Mouse (Mus musculus) limb, embryonic 11.5 days (tissue): ENCODE data around the gene Tmem28. TPM values are rescaled to one million over a fixed set of nuclear protein-coding genes. Genes with fewer than 3 reads are reported as not detected.

Experiments
- ATAC-seq: fragments of 200-750 bp; cut with Nextera tagmentation; 2 replicates; pipeline ENCODE4 v1.8.0; 2017; ENCODE audit warnings: low read depth; ENCODE audit not compliant: insufficient number of reproducible peaks, low FRiP score, low TSS enrichment
- DNase-seq: peaks from one replicate; pipeline ENCODE4 v3.0.0-alpha.2; 2015; ENCODE audit warnings: low spot score
- H3K27ac ChIP-seq: fragments of 300-500 bp; sonication (generic); replicated peaks from 2 replicates; pipeline ENCODE4 v1.5.1; 2014; ENCODE audit warnings: low read depth, mild to moderate bottlenecking, low read length
- H3K27me3 ChIP-seq: fragments of 300-500 bp; sonication (generic); 2 replicates; pipeline ENCODE4 v1.6.1; 2014; ENCODE audit warnings: mild to moderate bottlenecking, low read length, mixed read lengths; ENCODE audit not compliant: control insufficient read depth, insufficient read depth
- H3K36me3 ChIP-seq: fragments of 300-500 bp; sonication (generic); 2 replicates; pipeline ENCODE4 v1.6.1; 2014; ENCODE audit warnings: mild to moderate bottlenecking, low read length, moderate library complexity, mixed read lengths; ENCODE audit not compliant: control insufficient read depth, insufficient read depth
- H3K4me1 ChIP-seq: fragments of 300-500 bp; sonication (generic); 2 replicates; pipeline ENCODE4 v1.6.1; 2014; ENCODE audit warnings: low read length, mixed read lengths; ENCODE audit not compliant: control insufficient read depth, insufficient read depth
- H3K4me2 ChIP-seq: fragments of 300-500 bp; sonication (generic); 2 replicates; pipeline ENCODE4 v1.6.1; 2014; ENCODE audit warnings: low read depth, mild to moderate bottlenecking, moderate library complexity; ENCODE audit not compliant: severe bottlenecking
- H3K4me3 ChIP-seq: fragments of 300-500 bp; sonication (generic); 2 replicates; pipeline ENCODE4 v1.5.1; 2014; ENCODE audit warnings: low read depth, low read length
- H3K9ac ChIP-seq: fragments of 300-500 bp; sonication (generic); 2 replicates; pipeline ENCODE4 v1.6.1; 2014; ENCODE audit warnings: mild to moderate bottlenecking, low read length
- H3K9me3 ChIP-seq: fragments of 300-500 bp; sonication (generic); 2 replicates; pipeline ENCODE4 v1.6.1; 2016; ENCODE audit warnings: low read length; ENCODE audit not compliant: control insufficient read depth
- WGBS: fragments of 180-500 bp; shearing (Covaris S2); extraction: QIAGEN DNeasy Blood & Tissue Kit; methylation state at CpG from one replicate; pipeline ENCODE4 v1.1.7; 2014; 5-methylcytosine and 5-hydroxymethylcytosine counted together
- polyA plus RNA-seq: library from polyadenylated mRNA; unstranded; fragments of >200 nt; fragmentation: Nextera tagmentation; extraction: Ambion mirVana; gene quantifications from 2 replicates; pipeline ENCODE4 v1.2.1, GENCODE M21; 2014

Gene Tmem28
- polyA plus RNA-seq, 1 experiment from 2014 or later: 0.11 TPM

DNA sequence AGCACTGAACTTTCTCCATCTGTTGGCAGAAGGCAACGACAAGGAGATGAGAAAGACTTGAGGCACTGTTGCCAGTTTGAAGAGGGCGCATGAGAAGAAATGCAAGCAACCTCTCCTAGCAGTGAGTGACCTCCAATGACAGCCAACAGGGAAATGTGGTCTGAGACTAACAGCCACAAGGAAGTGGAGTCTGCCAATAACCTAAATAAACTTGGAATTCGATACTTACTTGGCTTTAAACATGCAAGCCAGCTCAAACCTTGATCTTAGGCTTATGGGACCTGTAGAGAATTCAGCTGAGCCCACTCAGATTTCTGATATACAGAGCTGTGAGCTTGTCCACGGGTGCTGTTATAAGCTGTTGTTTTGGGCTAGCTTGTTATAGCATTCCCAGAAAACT lies 51.4 kb downstream of the Tmem28 start:
- Histone ChIP-seq H3K36me3 (no peaks in the 10 kb centered on the region), H3K9ac (no peak overlapping the region), H3K4me3 (no peak overlapping the region), H3K27me3 (peaks cover 5% of the 10 kb centered on the region; the same call in 1 of the 2 replicates), H3K4me1 (no peaks in the 10 kb centered on the region), H3K9me3 (no peaks in the 10 kb centered on the region), H3K27ac (no peak overlapping the region), H3K4me2 (no peak overlapping the region)
- 67% methylated on average over 4 of the region's 4 CpGs for WGBS
- no peak for DNase-seq
- no peak for ATAC-seq

DNA sequence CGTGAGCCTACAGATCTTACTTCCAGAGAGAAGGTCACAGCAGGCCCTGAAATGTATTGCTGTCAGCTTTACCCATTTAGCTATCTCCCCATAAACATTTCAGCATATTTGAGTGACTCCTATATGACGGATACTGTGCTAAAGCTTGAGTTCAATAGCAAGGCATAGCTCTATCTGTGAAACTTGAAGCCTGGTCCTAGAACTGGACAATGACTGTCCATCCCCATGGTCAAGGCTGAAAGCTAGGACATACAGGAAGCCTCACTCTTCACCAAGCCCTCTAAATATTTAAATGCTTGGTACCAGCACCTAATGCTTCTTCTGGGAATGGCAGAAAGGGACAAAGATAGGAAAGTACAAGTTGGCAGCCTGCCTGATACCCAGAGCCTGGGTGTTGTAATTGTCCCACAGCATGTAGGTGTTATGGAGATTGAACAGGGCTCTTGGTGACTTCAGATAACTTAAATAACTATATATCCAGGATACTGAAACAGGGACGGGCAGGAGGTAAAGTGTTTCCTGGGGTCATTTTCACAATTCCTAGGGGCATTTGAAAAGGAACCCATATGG lies 51.9 kb downstream of the Tmem28 start:
- no peaks in the 10 kb centered on the region for H3K4me1 ChIP-seq
- no peak overlapping the region for H3K27ac ChIP-seq
- H3K4me2 ChIP-seq: no peak overlapping the region
- no peaks in the 10 kb centered on the region for H3K9me3 ChIP-seq
- WGBS: 79% methylated on average over 3 of the region's 3 CpGs
- DNase-seq (no peak), ATAC-seq (no peak)
- H3K36me3 ChIP-seq: no peaks in the 10 kb centered on the region
- H3K4me3 ChIP-seq: no peak overlapping the region
- no peak overlapping the region for H3K9ac ChIP-seq
- H3K27me3 ChIP-seq: peaks cover 5% of the 10 kb centered on the region

DNA sequence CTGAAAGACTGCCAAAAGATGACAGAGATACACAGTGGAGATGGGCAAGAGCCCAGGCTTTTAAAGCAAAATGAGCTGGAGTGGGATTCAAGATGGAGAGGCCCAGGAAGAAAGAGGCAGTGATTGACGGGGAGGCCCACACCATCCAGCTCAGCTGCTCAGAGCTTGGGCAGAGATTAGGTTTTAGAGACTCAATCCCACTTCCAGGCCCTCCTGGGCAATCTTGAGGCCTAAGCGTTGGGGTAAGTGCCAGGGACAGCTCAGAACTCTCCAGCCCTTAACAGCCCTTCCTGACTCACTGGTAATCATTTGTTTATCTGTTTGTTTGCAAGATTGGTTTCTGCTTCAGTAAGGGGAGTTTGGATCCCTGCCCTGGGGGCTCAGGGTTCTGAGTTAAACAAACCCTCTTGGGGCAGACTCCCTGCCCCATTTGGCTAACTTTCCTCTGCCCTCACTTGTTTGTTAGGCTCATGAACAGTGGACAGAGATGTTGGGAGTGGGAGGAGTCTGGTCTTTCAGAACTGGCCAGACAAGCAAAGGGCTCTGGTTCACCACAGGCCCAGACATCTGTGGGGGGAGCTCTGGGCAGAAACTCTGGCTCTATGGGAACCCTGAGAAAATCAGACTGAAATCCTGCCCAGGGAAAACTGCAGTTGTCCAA lies 52.6 kb downstream of the Tmem28 start:
- Histone ChIP-seq H3K9ac (no peak overlapping the region), H3K36me3 (no peaks in the 10 kb centered on the region), H3K4me2 (no peak overlapping the region), H3K9me3 (no peaks in the 10 kb centered on the region), H3K27me3 (peaks cover 5% of the 10 kb centered on the region), H3K4me3 (no peak overlapping the region), H3K4me1 (no peaks in the 10 kb centered on the region), H3K27ac (no peak overlapping the region)
- ATAC-seq (no peak), DNase-seq (no peak)
- 61% methylated on average over 2 of the region's 2 CpGs for WGBS

DNA sequence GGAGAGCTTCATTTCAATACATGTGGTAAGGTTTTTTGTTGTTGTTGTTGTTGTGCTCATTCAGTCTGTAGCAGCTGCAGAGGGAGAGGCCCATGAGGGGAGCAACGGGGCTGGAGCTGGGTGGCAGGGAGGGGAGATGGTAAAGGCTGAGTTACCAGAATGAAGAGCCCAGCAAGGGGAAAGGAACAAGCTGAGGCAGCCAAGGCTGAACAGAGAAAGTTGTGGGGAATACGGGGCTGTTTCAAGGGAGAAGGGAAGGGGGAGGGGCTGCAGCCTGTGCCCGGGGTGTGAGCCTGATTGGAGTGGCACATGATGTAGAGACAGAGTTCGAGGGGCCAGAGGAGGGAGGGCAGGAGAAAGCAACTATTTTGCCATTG lies 53.1 kb downstream of the Tmem28 start:
- H3K27ac ChIP-seq: no peak overlapping the region
- 45% methylated on average over 4 of the region's 4 CpGs for WGBS

DNA sequence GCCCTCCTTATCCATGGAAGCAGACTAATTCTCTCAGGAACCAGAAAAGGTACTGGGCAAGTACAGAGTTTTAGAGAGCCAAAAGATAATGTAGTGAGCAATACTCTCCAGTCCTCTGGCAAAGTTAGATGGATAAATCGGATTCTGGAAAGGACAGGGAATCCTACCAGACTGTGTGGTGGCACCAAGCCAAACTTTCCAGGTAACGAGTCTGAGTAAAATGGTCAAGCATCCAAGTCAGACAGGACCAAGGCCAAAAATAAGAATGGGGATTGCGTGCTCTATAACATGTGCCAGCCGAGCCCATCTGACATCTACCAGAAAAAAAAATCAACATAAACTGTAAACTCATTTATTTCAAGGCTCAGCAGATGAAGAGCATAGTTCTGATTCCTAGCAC lies 56.0 kb downstream of the Tmem28 start:
- no peaks in the 10 kb centered on the region for H3K36me3 ChIP-seq
- no peak overlapping the region for H3K4me2 ChIP-seq
- H3K9ac ChIP-seq: no peak overlapping the region
- DNase-seq (no peak), ATAC-seq (no peak)
- H3K9me3 ChIP-seq: no peaks in the 10 kb centered on the region
- no peak overlapping the region for H3K27ac ChIP-seq
- WGBS: 90% methylated on average over 4 of the region's 4 CpGs
- H3K4me3 ChIP-seq: no peak overlapping the region
- H3K4me1 ChIP-seq: no peaks in the 10 kb centered on the region
- peaks cover 5% of the 10 kb centered on the region for H3K27me3 ChIP-seq

More for the DNA sequence above, 53.1 kb downstream of the Tmem28 start:
- ATAC-seq (no peak), DNase-seq (no peak)
- Histone ChIP-seq H3K9ac (no peak overlapping the region), H3K4me3 (no peak overlapping the region), H3K36me3 (no peaks in the 10 kb centered on the region), H3K4me1 (no peaks in the 10 kb centered on the region), H3K9me3 (no peaks in the 10 kb centered on the region), H3K27me3 (peaks cover 5% of the 10 kb centered on the region), H3K4me2 (no peak overlapping the region)

- no peaks in the 10 kb centered on the region for H3K27me3 ChIP-seq
- 60% methylated on average over 2 of the region's 2 CpGs for WGBS
These were observed 62.6 kb downstream of the Tmem28 start for GRCm38 (mm10) chrX:99883396-99883795.

More at GRCm38 (mm10) chrX:99883396-99883795, 62.6 kb downstream of the Tmem28 start:
- no peak overlapping the region for H3K4me3 ChIP-seq
- no peak overlapping the region for H3K9ac ChIP-seq
- no peak for DNase-seq
- H3K36me3 ChIP-seq: no peaks in the 10 kb centered on the region
- no peak overlapping the region for H3K27ac ChIP-seq
- no peak for ATAC-seq
- H3K4me2 ChIP-seq: no peak overlapping the region
- H3K4me1 ChIP-seq: no peaks in the 10 kb centered on the region
- no peaks in the 10 kb centered on the region for H3K9me3 ChIP-seq

Other genes starting within 250 kb of the Tmem28 start
- 1.7 and 1.8 TPM in 2 replicates for gene Eda, start 154.6 kb downstream of the Tmem28 start, polyA plus RNA-seq